Mouse (Mus musculus) liver, postnatal 0 days (tissue): ENCODE measurements around the gene Gm340. TPM values are rescaled to one million over a fixed set of nuclear protein-coding genes. Genes with fewer than 3 reads are reported as not detected.

Source experiments
- ATAC-seq: fragments of 200-750 bp; cut with Nextera tagmentation; 2 replicates; pipeline ENCODE4 v1.8.0; 2017; ENCODE audit warnings: mild to moderate bottlenecking, moderate library complexity
- DNase-seq: peaks from one replicate; pipeline ENCODE4 v3.0.0-alpha.2; 2016
- H3K27ac ChIP-seq: fragments of 300-500 bp; sonication (generic); 2 replicates; pipeline ENCODE4 v1.5.1; 2014; ENCODE audit warnings: antibody characterized with exemption, moderate library complexity, mild to moderate bottlenecking, low read depth
- H3K27me3 ChIP-seq: fragments of 300-500 bp; sonication (generic); 2 replicates; pipeline ENCODE4 v1.6.1; 2014; ENCODE audit warnings: low read length, control low read depth, mixed read lengths; ENCODE audit not compliant: insufficient read depth
- H3K36me3 ChIP-seq: fragments of 300-500 bp; sonication (generic); replicated peaks from 2 replicates; pipeline ENCODE4 v1.6.1; 2014; ENCODE audit warnings: mild to moderate bottlenecking, control low read depth, low read length, moderate library complexity, mixed read lengths; ENCODE audit not compliant: insufficient read depth
- H3K4me1 ChIP-seq: fragments of 300-500 bp; sonication (generic); 2 replicates; pipeline ENCODE4 v1.6.1; 2014; ENCODE audit warnings: antibody characterized with exemption, mild to moderate bottlenecking, control low read depth; ENCODE audit not compliant: insufficient read depth
- H3K4me2 ChIP-seq: fragments of 300-500 bp; sonication (generic); 2 replicates; pipeline ENCODE4 v1.6.1; 2014; ENCODE audit warnings: low read depth, mild to moderate bottlenecking, low read length, moderate library complexity, mixed read lengths
- H3K4me3 ChIP-seq: fragments of 300-500 bp; sonication (generic); 2 replicates; pipeline ENCODE4 v1.5.1; 2014; ENCODE audit warnings: low read depth, low read length
- H3K9ac ChIP-seq: fragments of 300-500 bp; sonication (generic); replicated peaks from 2 replicates; pipeline ENCODE4 v1.6.1; 2014; ENCODE audit warnings: mild to moderate bottlenecking, moderate library complexity
- H3K9me3 ChIP-seq: fragments of 300-500 bp; sonication (generic); 2 replicates; pipeline ENCODE4 v1.6.1; 2016; ENCODE audit warnings: mild to moderate bottlenecking, control low read depth, low read length, mixed read lengths
- CTCF ChIP-seq: sonication (generic); IDR thresholded peaks from 2 replicates; pipeline ENCODE4 v1.5.1; 2016; ENCODE audit warnings: antibody characterized with exemption, low read depth
- EP300 ChIP-seq: IDR thresholded peaks from 2 replicates; pipeline ENCODE4 v1.6.1; 2016; ENCODE audit warnings: antibody characterized with exemption, low read depth, mild to moderate bottlenecking
- WGBS: fragments of 180-500 bp; shearing (Covaris S2); extraction: QIAGEN DNeasy Blood & Tissue Kit; methylation state at CpG from one replicate; pipeline ENCODE4 v1.1.7; 2014; ENCODE audit not compliant: insufficient replicate concordance; 5-methylcytosine and 5-hydroxymethylcytosine counted together
- polyA plus RNA-seq: library from polyadenylated mRNA; unstranded; fragments of >200 nt; fragmentation: Nextera tagmentation; extraction: Ambion mirVana; gene quantifications from 2 replicates; pipeline ENCODE4 v1.2.1, GENCODE M21; 2015

Gm340 gene
- polyA plus RNA-seq, 1 experiment from 2014 or later: 0.86 TPM

DNA sequence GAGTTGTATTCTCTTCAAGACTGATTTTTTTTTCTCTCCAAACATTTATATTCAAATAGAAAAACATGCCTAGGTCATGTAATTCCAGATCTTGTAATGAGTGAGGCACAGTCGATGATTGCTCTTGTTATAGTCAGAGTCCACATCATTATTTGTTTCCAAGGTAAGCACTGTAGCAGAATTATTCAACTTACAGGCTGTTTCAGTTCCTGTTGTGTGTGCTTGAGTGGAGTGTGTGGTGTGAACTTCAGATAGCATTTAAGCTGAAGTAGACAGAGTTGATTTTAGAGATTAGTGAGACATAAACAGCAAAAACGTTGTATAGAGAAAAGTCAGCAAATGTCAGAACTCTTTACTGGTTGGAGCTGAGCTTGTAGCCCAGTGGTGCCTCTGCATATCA, 13.4 kb upstream of the Gm340 start:
- DNase-seq (no peak), ATAC-seq (no peak)
- H3K27ac ChIP-seq: no peak overlapping the region
- 53% methylated on average over 2 of the region's 2 CpGs for WGBS
- no peak for TF ChIP-seq CTCF
- no peak for TF ChIP-seq EP300
- H3K36me3 ChIP-seq: peaks cover 5% of the 10 kb centered on the region; the same call in 1 of the 2 replicates
- H3K9me3 ChIP-seq: no peaks in the 10 kb centered on the region
- no peak overlapping the region for H3K4me2 ChIP-seq
- H3K27me3 ChIP-seq: no peaks in the 10 kb centered on the region
- H3K4me1 ChIP-seq: no peaks in the 10 kb centered on the region
- no peak overlapping the region for H3K9ac ChIP-seq
- no peak overlapping the region for H3K4me3 ChIP-seq

DNA sequence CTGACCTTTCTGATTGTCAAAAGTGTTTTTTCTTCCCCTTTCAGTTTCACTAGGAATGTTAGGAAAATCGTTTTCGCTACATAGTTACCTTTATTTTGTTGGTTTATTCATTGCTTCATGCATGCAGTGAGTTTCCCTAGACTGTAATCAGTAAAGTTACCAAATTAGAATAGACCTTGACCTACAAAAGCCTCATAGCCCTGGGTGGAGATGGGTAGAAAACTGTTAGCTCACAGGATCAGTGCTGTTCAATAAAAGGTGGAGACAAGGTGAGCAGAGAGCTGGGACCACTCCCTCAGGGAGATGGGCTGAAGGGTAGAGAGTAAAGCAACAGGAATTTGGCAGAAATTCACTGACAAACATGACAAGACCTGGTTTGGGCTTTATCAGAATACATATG, 8.5 kb upstream of the Gm340 start:
- 64% methylated on average over 2 of the region's 2 CpGs for WGBS
- DNase-seq: no peak
- Histone ChIP-seq H3K9me3 (no peaks in the 10 kb centered on the region), H3K9ac (no peak overlapping the region), H3K4me2 (no peak overlapping the region), H3K4me1 (0 out of 2 replicates have a peak, but pooled peaks cover 2% of the 10 kb centered on the region), H3K4me3 (no peak overlapping the region), H3K36me3 (0 out of 2 replicates have a peak, but pooled peaks cover 3% of the 10 kb centered on the region), H3K27me3 (no peaks in the 10 kb centered on the region), H3K27ac (no peak overlapping the region)
- peak; percentile 85 for ATAC-seq
- TF ChIP-seq EP300: no peak
- no peak for TF ChIP-seq CTCF

DNA sequence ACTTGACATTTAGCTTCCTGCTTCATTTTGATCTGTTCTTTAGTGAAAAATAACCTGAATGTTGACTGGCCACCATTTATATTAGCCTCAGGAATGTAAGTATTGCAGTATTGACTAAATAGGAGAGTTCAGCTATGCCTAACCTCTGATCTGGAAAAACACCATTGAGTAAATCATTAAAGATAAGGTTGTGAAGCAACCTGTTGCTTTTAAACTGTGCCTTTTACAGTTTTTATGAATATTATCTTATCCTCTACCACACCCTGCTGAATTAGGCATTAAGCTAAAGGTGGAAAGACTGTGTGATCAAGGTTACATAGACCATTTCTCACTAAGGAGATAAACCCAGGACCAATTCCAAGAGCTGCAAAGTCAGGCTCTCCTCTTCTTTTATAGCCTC, 4.6 kb upstream of the Gm340 start:
- ATAC-seq (peak; percentile 63), DNase-seq (no peak)
- Histone ChIP-seq H3K9me3 (no peaks in the 10 kb centered on the region), H3K36me3 (peaks cover 7% of the 10 kb centered on the region), H3K27me3 (no peaks in the 10 kb centered on the region), H3K4me3 (no peak overlapping the region), H3K4me2 (peak overlapping the region; percentile 32; the same call in 1 of the 2 replicates), H3K9ac (no peak overlapping the region), H3K27ac (peak overlapping the region; percentile 75), H3K4me1 (peaks cover 5% of the 10 kb centered on the region; the same call in 1 of the 2 replicates)
- no peak for TF ChIP-seq EP300
- TF ChIP-seq CTCF: no peak

DNA sequence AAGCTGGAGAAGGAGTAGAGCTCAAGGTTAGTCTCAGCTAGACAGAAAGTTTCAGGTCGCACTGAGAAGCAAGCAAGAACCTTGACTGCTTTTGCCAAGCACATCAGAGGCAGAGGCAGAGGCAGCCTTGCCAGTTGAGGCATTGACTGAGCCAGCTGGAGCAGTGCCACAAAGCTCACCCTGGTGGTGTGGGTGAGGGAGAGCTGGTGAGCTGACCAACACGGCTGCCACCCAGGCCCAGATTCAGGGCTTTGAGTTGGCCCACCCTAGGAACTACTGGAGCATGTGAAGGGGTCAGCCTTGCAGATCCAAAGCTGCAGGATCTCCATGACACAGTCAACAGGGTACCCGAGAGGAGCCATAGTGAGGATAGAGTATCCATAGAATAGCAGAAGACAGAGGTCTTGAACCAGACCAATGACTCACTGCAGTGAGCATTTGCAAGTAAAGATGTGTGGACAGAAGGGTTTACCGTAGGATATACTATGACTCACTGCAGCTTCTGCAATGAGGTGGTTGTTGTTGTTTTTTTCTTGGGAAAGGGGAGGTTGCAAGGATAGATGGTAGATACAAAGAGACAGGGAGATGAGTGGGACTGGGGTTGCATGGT, 2.8 kb upstream of the Gm340 start:
- Histone ChIP-seq H3K4me1 (peaks cover 3% of the 10 kb centered on the region; the same call in 1 of the 2 replicates), H3K27ac (no peak overlapping the region), H3K9me3 (no peaks in the 10 kb centered on the region), H3K4me2 (no peak overlapping the region), H3K9ac (no peak overlapping the region), H3K36me3 (peaks cover 17% of the 10 kb centered on the region), H3K27me3 (no peaks in the 10 kb centered on the region), H3K4me3 (no peak overlapping the region)
- 75% methylated on average over 4 of the region's 4 CpGs for WGBS
- TF ChIP-seq EP300 (no peak), CTCF (no peak)
- no peak for ATAC-seq
- no peak for DNase-seq

DNA sequence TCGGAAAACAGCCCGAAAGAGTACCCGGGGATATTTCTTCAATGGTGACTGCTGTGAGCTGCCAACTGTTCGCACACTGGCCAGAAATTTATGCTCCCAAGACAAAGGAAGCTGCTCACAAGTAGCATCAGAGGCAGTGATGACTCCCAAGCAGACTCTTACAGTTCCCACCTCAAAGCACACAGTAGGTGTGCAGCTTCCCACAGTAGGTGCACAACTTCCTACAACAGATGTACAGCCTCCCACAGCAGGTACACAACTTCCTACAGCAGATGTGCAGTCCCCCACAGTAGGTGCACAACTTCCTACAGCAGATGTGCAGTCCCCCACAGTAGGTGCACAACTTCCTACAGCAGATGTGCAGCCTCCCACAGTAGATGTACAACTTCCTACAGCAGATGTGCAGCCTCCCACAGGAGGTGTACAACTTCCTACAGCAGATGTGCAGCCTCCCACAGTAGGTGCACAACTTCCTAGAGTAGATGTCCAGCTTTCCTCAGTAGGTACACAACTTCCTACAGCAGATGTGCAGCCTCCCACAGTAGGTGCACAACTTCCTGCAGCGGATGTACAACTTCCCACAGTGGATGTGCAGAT, 846 bp downstream of the Gm340 start:
- Histone ChIP-seq H3K4me1 (peaks cover 3% of the 10 kb centered on the region; the same call in 1 of the 2 replicates), H3K36me3 (peaks cover 30% of the 10 kb centered on the region), H3K27me3 (no peaks in the 10 kb centered on the region), H3K9ac (no peak overlapping the region), H3K27ac (no peak overlapping the region), H3K9me3 (no peaks in the 10 kb centered on the region), H3K4me2 (no peak overlapping the region), H3K4me3 (no peak overlapping the region)
- 89% methylated on average over 5 of the region's 5 CpGs for WGBS
- DNase-seq: no peak
- ATAC-seq: no peak
- TF ChIP-seq CTCF (no peak), EP300 (no peak)

DNA sequence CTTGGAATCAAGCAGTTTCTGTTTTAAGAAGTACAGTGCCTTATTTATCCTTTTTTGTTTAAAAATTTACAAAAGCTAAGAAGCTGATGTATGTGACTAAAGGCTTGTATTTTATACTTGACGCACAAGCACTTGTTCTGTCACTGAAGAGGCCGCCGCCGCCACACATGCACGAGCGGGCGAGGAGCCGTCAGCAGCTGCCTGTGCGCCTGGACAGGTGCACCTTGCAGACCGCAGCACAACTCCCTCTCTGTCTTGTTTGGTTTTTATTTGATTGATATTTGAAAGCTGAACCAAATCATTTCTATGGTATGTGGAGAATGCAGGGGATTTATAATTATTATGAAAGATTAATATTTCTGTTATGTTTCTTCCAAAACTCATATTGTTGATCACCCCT, 4.6 kb downstream of the Gm340 start:
- 93% methylated on average over 10 of the region's 10 CpGs for WGBS
- no peak for TF ChIP-seq CTCF
- TF ChIP-seq EP300: no peak

More for the DNA sequence above, 4.6 kb downstream of the Gm340 start:
- Histone ChIP-seq H3K4me1 (no peaks in the 10 kb centered on the region), H3K9ac (no peak overlapping the region), H3K27ac (no peak overlapping the region), H3K27me3 (no peaks in the 10 kb centered on the region), H3K9me3 (no peaks in the 10 kb centered on the region), H3K36me3 (peaks cover 30% of the 10 kb centered on the region), H3K4me2 (no peak overlapping the region), H3K4me3 (no peak overlapping the region)
- DNase-seq (no peak), ATAC-seq (no peak)
